Mouse (Mus musculus): ENCODE data around the gene Gm10272. TPM values are rescaled to one million over a fixed set of nuclear protein-coding genes. Genes with fewer than 3 reads are reported as not detected.
"Not testable (repeated sequence)": the region's sequence is repeated elsewhere in the genome, so short reads cannot be mapped to it uniquely, and the experiment has no call there.

Gene Gm10272
- polyA plus RNA-seq, 1 experiment from 2014 or later: not detected

DNA sequence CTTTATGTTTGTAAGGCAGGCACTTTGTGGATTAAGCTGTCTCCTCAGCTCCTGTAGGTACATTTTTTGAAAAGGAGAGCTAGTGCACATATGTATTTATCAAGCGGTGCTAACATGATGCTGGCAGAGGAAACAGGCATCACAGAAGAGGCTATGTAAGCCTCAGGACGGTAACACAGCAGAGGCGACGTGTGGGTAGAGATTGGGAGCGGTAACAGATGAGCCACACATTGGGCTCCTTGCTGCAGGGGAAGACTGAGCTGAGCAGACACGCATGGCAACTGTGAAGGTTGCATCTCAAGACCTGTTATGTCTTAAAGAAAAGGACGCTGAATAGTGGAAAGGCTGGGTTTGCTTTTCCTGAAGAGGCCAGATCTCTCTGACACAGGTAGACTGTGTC, 23.4 kb upstream of the Gm10272 start:
- peaks cover 52% of the 10 kb centered on the region for H3K27me3 ChIP-seq (ENCODE audit: control insufficient read depth, insufficient read depth, low read length)
- H3K4me3 ChIP-seq (ENCODE audit: low read length): no peak overlapping the region
- H3K4me2 ChIP-seq (ENCODE audit: low read depth, low read length): no peak overlapping the region
- no peaks in the 10 kb centered on the region for H3K9me3 ChIP-seq (replicated peaks; ENCODE audit: control insufficient read depth, low read length)
- H3K36me3 ChIP-seq (ENCODE audit: control insufficient read depth, insufficient read depth): no peaks in the 10 kb centered on the region
- H3K9ac ChIP-seq (ENCODE audit: low read length): no peak overlapping the region
- H3K27ac ChIP-seq (ENCODE audit: low read length): no peak overlapping the region
- no peak for ATAC-seq (replicated peaks; ENCODE audit: extremely low read depth, insufficient read depth, low FRiP score)
- peaks cover 9% of the 10 kb centered on the region for H3K4me1 ChIP-seq (ENCODE audit: control insufficient read depth, insufficient read depth, low read length)
- WGBS: 70% methylated on average over 7 of the region's 7 CpGs

DNA sequence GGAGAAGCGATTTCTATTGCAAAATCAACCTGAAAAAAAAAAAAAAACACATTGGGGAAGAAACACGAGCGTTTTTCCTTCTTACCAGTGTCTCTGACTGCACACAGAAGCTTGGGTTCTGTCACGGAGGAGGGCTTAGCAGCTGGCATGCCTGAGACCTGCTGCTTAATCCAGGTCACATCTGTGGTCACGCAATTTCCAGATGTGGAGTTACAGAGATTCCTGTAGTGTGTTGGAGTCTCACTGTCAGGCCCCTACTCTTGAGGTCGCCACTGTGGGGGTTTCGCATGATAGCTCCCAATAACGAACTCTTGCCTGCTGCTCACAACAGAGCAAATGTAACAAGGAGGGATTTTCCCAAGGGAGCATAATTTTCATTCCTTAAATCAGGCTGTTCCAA, 22.2 kb upstream of the Gm10272 start:
- Histone ChIP-seq H3K27ac (ENCODE audit: low read length) (no peak overlapping the region), H3K36me3 (ENCODE audit: control insufficient read depth, insufficient read depth) (no peaks in the 10 kb centered on the region), H3K4me3 (ENCODE audit: low read length) (no peak overlapping the region), H3K9me3 (replicated peaks; ENCODE audit: control insufficient read depth, low read length) (no peaks in the 10 kb centered on the region), H3K4me2 (ENCODE audit: low read depth, low read length) (no peak overlapping the region), H3K9ac (ENCODE audit: low read length) (no peak overlapping the region), H3K4me1 (ENCODE audit: control insufficient read depth, insufficient read depth, low read length) (peaks cover 9% of the 10 kb centered on the region), H3K27me3 (ENCODE audit: control insufficient read depth, insufficient read depth, low read length) (peaks cover 53% of the 10 kb centered on the region)
- no peak for ATAC-seq (replicated peaks; ENCODE audit: extremely low read depth, insufficient read depth, low FRiP score)
- 35% methylated on average over 8 of the region's 8 CpGs for WGBS

DNA sequence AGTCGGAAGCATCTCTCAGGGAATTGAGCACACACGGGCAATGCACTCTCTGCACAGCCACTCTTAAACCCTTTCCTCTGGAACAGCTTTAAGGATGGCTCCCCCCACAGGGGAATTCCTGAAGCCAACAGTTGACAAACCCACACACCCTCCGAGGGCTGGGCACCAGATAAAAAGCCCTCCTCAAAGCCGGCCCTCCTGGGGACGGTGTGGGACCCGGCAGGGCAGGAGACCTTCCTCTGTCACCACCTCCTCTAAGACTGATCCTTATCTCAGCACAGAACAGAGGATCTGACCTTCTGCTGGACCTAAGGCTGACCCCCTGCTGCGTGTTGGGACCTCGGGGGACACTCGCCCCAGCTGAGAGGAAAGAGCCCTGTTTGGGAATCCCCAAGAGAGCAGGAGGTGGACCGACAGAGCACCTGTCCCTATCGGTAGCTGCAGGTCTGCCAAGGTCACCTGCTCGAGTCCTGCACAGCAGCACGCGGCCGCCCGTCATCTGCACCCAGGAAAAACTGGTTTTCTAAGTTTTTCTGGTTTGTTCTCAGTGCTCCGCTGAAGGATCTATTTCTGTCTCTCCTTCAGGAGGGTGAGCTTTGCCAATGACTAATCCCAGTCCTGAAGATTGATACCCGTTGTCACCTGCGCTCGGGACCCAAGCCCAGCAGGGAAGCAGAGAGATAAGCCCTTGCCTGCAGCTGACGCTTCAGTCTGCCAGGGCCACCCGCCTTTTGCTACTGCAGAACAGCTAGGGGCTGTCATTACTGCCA, 20.3 kb upstream of the Gm10272 start, which contains the start of gene Tspear:
Gene Tspear, plus strand, starts transcription at position 675 of the 770 bp plus-strand sequence.
- no peak within 1 kb of the TSS for H3K27ac ChIP-seq (ENCODE audit: low read length)
- peak within 1 kb of the TSS; percentile 22 for H3K4me2 ChIP-seq (ENCODE audit: low read depth, low read length)
- peak; percentile 23; the same call in 1 of the 2 replicates for ATAC-seq (replicated peaks; ENCODE audit: extremely low read depth, insufficient read depth, low FRiP score)
- peaks cover 51% of the 10 kb centered on the region for H3K27me3 ChIP-seq (ENCODE audit: control insufficient read depth, insufficient read depth, low read length)
- H3K9ac ChIP-seq (ENCODE audit: low read length): no peak within 1 kb of the TSS
- no peaks in the 10 kb centered on the region for H3K36me3 ChIP-seq (ENCODE audit: control insufficient read depth, insufficient read depth)
- H3K4me1 ChIP-seq (ENCODE audit: control insufficient read depth, insufficient read depth, low read length): peaks cover 9% of the 10 kb centered on the region
- peak within 1 kb of the TSS; percentile 9 for H3K4me3 ChIP-seq (ENCODE audit: low read length)
- 4% methylated on average over 22 of the region's 22 CpGs for WGBS
- no peaks in the 10 kb centered on the region for H3K9me3 ChIP-seq (replicated peaks; ENCODE audit: control insufficient read depth, low read length)

DNA sequence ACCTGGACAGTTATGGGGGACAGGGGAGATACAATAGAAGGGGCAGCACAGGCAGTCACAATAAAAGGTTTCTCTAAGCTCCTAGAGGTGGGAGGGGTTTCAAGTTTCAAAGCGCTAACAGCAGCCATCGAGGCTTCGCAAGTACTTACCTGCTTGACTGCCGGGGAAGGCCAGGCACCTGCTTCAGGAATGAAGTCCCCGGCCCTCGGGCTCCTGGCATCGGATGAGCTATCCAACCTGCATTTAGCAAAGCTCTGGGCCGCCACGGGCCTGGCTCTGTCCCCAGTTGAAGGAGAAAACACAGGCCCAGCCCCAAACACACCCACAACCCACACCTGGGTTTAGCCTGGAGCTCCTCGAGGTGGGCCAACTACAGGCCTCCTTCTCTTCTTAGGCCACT, 19.4 kb upstream of the Gm10272 start:
- H3K27me3 ChIP-seq (ENCODE audit: control insufficient read depth, insufficient read depth, low read length): peaks cover 51% of the 10 kb centered on the region
- 30% methylated on average over 10 of the region's 10 CpGs for WGBS
- no peak overlapping the region for H3K4me3 ChIP-seq (ENCODE audit: low read length)
- no peak overlapping the region for H3K9ac ChIP-seq (ENCODE audit: low read length)
- H3K4me2 ChIP-seq (ENCODE audit: low read depth, low read length): no peak overlapping the region
- H3K9me3 ChIP-seq (replicated peaks; ENCODE audit: control insufficient read depth, low read length): no peaks in the 10 kb centered on the region
- ATAC-seq (replicated peaks; ENCODE audit: extremely low read depth, insufficient read depth, low FRiP score): no peak
- no peak overlapping the region for H3K27ac ChIP-seq (ENCODE audit: low read length)
- peaks cover 9% of the 10 kb centered on the region for H3K4me1 ChIP-seq (ENCODE audit: control insufficient read depth, insufficient read depth, low read length)
- no peaks in the 10 kb centered on the region for H3K36me3 ChIP-seq (ENCODE audit: control insufficient read depth, insufficient read depth)

DNA sequence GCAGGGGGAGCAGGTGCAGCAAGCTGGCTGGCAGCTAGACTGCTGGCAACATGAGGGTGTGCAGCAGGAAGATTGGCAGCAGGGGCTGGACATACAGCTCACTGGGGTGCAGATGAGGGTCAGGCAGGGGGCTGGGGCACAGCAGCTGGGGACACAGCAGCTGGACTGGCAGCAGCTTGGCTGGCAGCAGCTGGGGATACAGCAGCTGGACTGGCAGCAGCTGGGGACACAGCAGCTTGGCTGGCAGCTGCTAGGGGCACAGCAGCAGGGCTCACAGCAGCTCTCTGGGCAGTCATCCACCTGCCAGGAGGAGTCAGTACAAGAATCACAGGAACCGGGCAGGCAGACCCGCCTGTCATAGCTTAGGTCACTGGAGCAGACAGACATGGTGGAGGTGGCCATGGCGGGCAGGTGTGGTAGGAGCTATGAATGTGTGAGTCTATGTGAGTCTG, 16.0 kb upstream of the Gm10272 start, which contains the start of gene Gm19402:
Gene Gm19402, minus strand, starts transcription at position 402 of the 452 bp plus-strand sequence.
- not testable (repeated sequence) for H3K4me3 ChIP-seq (ENCODE audit: low read length); H3K4me2 ChIP-seq (ENCODE audit: low read depth, low read length); H3K9me3 ChIP-seq (replicated peaks; ENCODE audit: control insufficient read depth, low read length); H3K4me1 ChIP-seq (ENCODE audit: control insufficient read depth, insufficient read depth, low read length); H3K27ac ChIP-seq (ENCODE audit: low read length); H3K9ac ChIP-seq (ENCODE audit: low read length); ATAC-seq (replicated peaks; ENCODE audit: extremely low read depth, insufficient read depth, low FRiP score); H3K36me3 ChIP-seq (ENCODE audit: control insufficient read depth, insufficient read depth)
- H3K27me3 ChIP-seq (ENCODE audit: control insufficient read depth, insufficient read depth, low read length): peaks cover 33% of the 10 kb centered on the region
- WGBS: 80% methylated on average over 3 of the region's 3 CpGs

DNA sequence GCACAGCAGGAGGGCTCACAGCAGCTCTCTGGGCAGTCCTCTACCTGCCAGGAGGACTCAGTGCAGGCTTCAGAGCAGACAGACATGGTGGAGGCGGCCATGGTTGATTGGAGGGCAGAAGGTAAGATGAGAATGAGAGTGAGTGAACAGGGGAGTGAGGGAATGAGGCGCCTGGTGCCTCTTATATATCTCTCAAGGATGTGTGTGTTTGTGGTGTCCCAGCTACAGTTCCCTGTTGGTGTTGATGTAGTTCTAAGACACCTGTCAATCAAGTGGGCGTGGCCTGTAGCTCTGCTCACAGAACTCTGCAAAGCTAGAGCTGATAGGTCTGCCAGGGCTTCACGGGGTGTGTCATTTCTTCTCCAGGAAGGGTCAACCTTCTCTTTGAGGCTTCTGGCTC, 9.3 kb upstream of the Gm10272 start, which contains the start of gene Gm9508:
Gene Gm9508, minus strand, starts transcription at position 101 of the 400 bp plus-strand sequence.
- Histone ChIP-seq H3K4me2 (ENCODE audit: low read depth, low read length) (no peak within 1 kb of the TSS), H3K36me3 (ENCODE audit: control insufficient read depth, insufficient read depth) (no peaks in the 10 kb centered on the region), H3K27me3 (ENCODE audit: control insufficient read depth, insufficient read depth, low read length) (no peaks in the 10 kb centered on the region), H3K4me3 (ENCODE audit: low read length) (no peak within 1 kb of the TSS), H3K9me3 (replicated peaks; ENCODE audit: control insufficient read depth, low read length) (peaks cover 4% of the 10 kb centered on the region; the same call in 1 of the 2 replicates), H3K4me1 (ENCODE audit: control insufficient read depth, insufficient read depth, low read length) (no peaks in the 10 kb centered on the region), H3K9ac (ENCODE audit: low read length) (no peak within 1 kb of the TSS), H3K27ac (ENCODE audit: low read length) (no peak within 1 kb of the TSS)
- WGBS: 42% methylated on average over 4 of the region's 4 CpGs
- no peak for ATAC-seq (replicated peaks; ENCODE audit: extremely low read depth, insufficient read depth, low FRiP score)

DNA sequence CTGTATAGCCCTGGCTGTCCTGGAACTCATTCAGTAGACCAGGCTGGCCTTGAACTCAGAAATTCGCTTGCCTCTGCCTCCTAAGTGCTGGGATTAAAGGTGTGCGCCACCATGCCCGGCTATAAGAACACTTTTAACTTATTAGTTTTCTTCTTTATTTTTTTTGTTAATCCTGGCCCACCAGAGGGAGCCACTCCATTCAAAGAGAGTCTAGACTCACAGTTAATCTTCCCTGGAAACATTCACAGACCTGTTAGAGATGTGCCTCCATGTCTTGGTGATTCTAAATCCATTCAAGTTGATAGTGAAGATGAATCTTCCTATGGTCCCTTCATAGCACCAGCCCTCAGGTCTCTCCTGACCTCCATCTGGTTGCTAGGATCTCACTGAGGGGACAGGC, 3.4 kb downstream of the Gm10272 start:
- no peaks in the 10 kb centered on the region for H3K4me1 ChIP-seq (ENCODE audit: control insufficient read depth, insufficient read depth, low read length)
- no peaks in the 10 kb centered on the region for H3K36me3 ChIP-seq (ENCODE audit: control insufficient read depth, insufficient read depth)
- no peak overlapping the region for H3K27ac ChIP-seq (ENCODE audit: low read length)
- H3K27me3 ChIP-seq (ENCODE audit: control insufficient read depth, insufficient read depth, low read length): no peaks in the 10 kb centered on the region
- 77% methylated on average over 3 of the region's 3 CpGs for WGBS
- no peak overlapping the region for H3K4me3 ChIP-seq (ENCODE audit: low read length)
- no peak overlapping the region for H3K4me2 ChIP-seq (ENCODE audit: low read depth, low read length)
- no peak for ATAC-seq (replicated peaks; ENCODE audit: extremely low read depth, insufficient read depth, low FRiP score)
- H3K9me3 ChIP-seq (replicated peaks; ENCODE audit: control insufficient read depth, low read length): peaks cover 14% of the 10 kb centered on the region
- H3K9ac ChIP-seq (ENCODE audit: low read length): no peak overlapping the region

DNA sequence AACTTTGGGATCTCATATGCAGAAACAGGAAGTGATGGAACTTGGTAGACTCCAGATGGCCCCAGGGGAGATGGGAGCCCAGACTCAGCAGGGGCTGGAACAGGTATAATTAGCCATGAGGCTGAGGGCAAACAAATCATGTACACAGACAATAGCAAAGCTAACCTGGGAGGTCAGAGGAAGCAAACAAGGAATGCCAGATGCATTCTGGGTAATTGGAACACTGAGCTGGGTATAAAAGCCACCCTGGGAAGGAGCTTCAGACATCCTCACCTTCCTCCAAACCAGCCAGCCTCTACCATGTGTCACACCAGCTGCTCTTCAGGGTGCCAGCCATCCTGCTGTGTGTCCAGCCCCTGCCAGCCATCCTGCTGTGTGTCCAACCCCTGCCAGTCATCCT, 4.7 kb downstream of the Gm10272 start, which contains the start of gene Gm10024:
Gene Gm10024, plus strand, starts transcription at position 301 of the 400 bp plus-strand sequence.
- H3K4me3 ChIP-seq (ENCODE audit: low read length); H3K27me3 ChIP-seq (ENCODE audit: control insufficient read depth, insufficient read depth, low read length); ATAC-seq (replicated peaks; ENCODE audit: extremely low read depth, insufficient read depth, low FRiP score); H3K9ac ChIP-seq (ENCODE audit: low read length); H3K27ac ChIP-seq (ENCODE audit: low read length); H3K4me2 ChIP-seq (ENCODE audit: low read depth, low read length); H3K36me3 ChIP-seq (ENCODE audit: control insufficient read depth, insufficient read depth); H3K4me1 ChIP-seq (ENCODE audit: control insufficient read depth, insufficient read depth, low read length): not testable (repeated sequence)
- H3K9me3 ChIP-seq (replicated peaks; ENCODE audit: control insufficient read depth, low read length): peaks cover 12% of the 10 kb centered on the region

DNA sequence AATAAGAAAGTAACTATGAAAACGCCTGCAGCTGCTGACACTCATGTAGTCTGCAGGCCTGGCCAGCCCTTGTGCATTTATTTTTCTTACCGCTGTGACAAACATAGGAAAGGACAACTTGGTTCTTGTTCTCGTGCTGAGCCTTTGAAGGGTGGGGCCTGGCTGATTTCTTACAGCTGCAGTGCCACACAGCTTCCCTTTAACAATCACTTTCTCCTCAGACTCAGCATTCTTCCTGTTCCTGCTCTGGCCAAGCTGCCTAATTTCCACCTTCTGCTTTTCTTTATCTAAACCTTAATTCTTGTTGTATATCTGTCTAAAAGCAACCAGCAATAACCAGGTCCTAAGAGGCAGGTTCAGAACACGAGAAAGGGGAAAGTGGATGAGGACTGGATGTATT, 7.3 kb downstream of the Gm10272 start:
- H3K9me3 ChIP-seq (replicated peaks; ENCODE audit: control insufficient read depth, low read length): peaks cover 8% of the 10 kb centered on the region; the same call in 1 of the 2 replicates
- no peak overlapping the region for H3K9ac ChIP-seq (ENCODE audit: low read length)
- H3K4me3 ChIP-seq (ENCODE audit: low read length): no peak overlapping the region
- no peak for ATAC-seq (replicated peaks; ENCODE audit: extremely low read depth, insufficient read depth, low FRiP score)
- H3K36me3 ChIP-seq (ENCODE audit: control insufficient read depth, insufficient read depth): no peaks in the 10 kb centered on the region
- H3K4me2 ChIP-seq (ENCODE audit: low read depth, low read length): no peak overlapping the region
- no peaks in the 10 kb centered on the region for H3K4me1 ChIP-seq (ENCODE audit: control insufficient read depth, insufficient read depth, low read length)
- H3K27ac ChIP-seq (ENCODE audit: low read length): no peak overlapping the region
- H3K27me3 ChIP-seq (ENCODE audit: control insufficient read depth, insufficient read depth, low read length): no peaks in the 10 kb centered on the region
- 51% methylated on average over 4 of the region's 4 CpGs for WGBS

Data from heart, embryonic 16.5 days (tissue).